Mouse (Mus musculus) CH12.LX (cell line): ENCODE results near the gene Nudt21.

Experiments
- CHD2 ChIP-seq: IDR thresholded peaks from 2 replicates; pipeline ENCODE4 v1.6.1; 2011; ENCODE audit warnings: low read length, improper control_type of control experiment
- CTCF ChIP-seq, 2 experiments: IDR thresholded peaks in 1 of 2; conservative IDR thresholded peaks in 1 of 2; 2 replicates each; pipeline ENCODE4 v1.5.1; 2011 to 2012; ENCODE audit warnings: low read depth in 2 of 2, low read length in 2 of 2, improper control_type of control experiment in 1 of 2, inconsistent platforms in 1 of 2, mild to moderate bottlenecking in 1 of 2, moderate library complexity in 1 of 2
- EP300 ChIP-seq: IDR thresholded peaks from 2 replicates; pipeline ENCODE4 v1.6.1; 2011; ENCODE audit warnings: low read length, improper control_type of control experiment
- GABPA ChIP-seq: IDR thresholded peaks from 2 replicates; pipeline ENCODE4 v1.6.1; 2012; ENCODE audit warnings: low read depth, low read length, improper control_type of control experiment, inconsistent platforms; ENCODE audit not compliant: insufficient replicate concordance
- MAX ChIP-seq: IDR thresholded peaks from 2 replicates; pipeline ENCODE4 v1.6.1; 2011; ENCODE audit warnings: low read length, improper control_type of control experiment
- POLR2A ChIP-seq: IDR thresholded peaks from 2 replicates; pipeline ENCODE4 v1.6.1; 2011; ENCODE audit warnings: low read depth, mild to moderate bottlenecking, improper control_type of control experiment, low read length
- SIN3A ChIP-seq: IDR thresholded peaks from 2 replicates; pipeline ENCODE4 v1.6.1; 2012; ENCODE audit warnings: low read length, improper control_type of control experiment, inconsistent platforms
- UBTF ChIP-seq: IDR thresholded peaks from 2 replicates; pipeline ENCODE4 v1.6.1; 2012; ENCODE audit warnings: low read depth, mild to moderate bottlenecking, inconsistent platforms, low read length, improper control_type of control experiment, moderate library complexity
- ZC3H11A ChIP-seq: IDR thresholded peaks from 2 replicates; pipeline ENCODE4 v1.6.1; 2012; ENCODE audit warnings: low read depth, mild to moderate bottlenecking, inconsistent platforms, low read length, improper control_type of control experiment
- ZNF384 ChIP-seq: IDR thresholded peaks from 2 replicates; pipeline ENCODE4 v1.6.1; 2012; ENCODE audit warnings: low read depth, low read length, improper control_type of control experiment, inconsistent platforms

GRCm38 (mm10) chr8:94009243-94009845, 27.5 kb downstream of the Nudt21 start:
- TF ChIP-seq CTCF (conservative IDR thresholded peaks at IDR 0.05 in 1 of 2, IDR thresholded peaks at IDR 0.05 in 1 of 2; ENCODE audit: low read depth in 2 of 2, low read length in 2 of 2) (no peak), SIN3A (no peak), CHD2 (no peak), EP300 (no peak), POLR2A (no peak), UBTF (no peak), GABPA (no peak), MAX (no peak), ZC3H11A (no peak), ZNF384 (no peak)
